Mouse (Mus musculus) erythroblast, embryonic 14.5 days (primary cell): Measurements from ENCODE around the gene Cnih2.

Source experiments
- GATA1 ChIP-seq: IDR thresholded peaks from 2 replicates; pipeline ENCODE4 v1.6.1; 2012; ENCODE audit warnings: low read length, inconsistent platforms, mixed read lengths
- TAL1 ChIP-seq: IDR thresholded peaks from 3 replicates; pipeline ENCODE4 v1.6.1; 2012; ENCODE audit warnings: low read length, inconsistent platforms, mixed read lengths

DNA sequence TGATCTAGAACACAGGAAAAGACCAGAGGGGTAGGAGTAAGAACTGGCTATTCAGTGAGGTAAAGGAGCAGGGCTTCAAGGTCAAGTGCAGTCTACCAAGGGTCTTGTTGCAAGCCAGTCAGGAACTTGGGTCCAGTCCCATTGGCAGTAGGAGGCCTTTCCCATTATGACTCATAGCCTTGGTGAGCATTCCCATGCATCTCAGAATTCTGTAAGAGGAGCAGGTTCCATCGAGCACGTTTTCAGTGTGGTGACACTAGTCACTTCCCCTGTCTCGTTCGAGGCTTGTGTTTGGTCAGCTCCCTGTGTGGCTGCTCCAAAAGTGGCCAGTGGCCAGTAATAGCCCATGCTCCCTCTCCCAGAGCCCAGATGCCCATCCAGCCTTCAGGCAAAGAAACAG lies 52.8 kb downstream of the Cnih2 start:
- TF ChIP-seq GATA1 (no peak), TAL1 (no peak)
